Mouse (Mus musculus): ENCODE data around the gene Fam180a.

Gene Fam180a

GRCm38 (mm10) chr6:35313520-35313919 lies 12.4 kb downstream of the Fam180a start:
- DNase-seq (ENCODE audit: low spot score in 2 of 2) = no peak

DNA sequence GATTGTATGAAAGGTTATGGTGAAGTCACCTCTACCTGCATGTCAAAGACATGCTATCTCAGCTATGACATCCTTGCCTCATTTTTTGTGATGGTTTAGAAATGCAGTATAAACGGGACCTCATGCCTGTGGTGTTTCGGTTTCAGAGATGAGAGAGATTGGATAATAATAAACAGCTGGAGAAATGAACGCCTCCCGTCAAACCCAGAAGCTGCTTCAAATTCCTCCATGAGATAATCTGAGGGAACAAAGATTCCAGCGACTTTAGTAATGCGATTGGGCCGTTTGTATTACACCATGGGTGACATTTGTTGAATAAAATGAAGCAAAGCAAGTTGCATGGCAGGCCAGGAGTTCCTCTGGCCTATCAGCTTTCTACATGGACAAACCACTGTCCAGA lies 16.5 kb downstream of the Fam180a start:
- DNase-seq (ENCODE audit: low spot score in 2 of 2) = no peak

DNA sequence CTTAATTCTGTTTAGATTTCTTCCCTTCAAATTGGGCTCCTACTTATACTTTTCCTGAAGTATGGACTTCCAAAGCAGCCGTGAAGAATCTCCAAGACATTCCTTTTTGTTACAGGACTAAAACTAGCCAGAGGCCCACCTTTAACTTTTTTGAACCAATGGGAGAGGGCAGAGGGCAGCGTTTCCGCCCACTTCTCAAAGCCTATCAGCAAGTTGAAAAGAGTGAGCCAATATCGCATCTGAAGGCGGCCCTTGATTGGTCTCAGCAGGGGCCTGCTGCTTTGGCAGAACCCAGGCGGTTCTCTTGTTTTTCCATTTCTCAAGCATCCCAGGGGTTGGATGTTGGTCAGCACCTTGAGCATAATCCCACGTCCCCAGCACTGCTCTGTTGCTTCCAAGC lies 17.9 kb downstream of the Fam180a start, which contains the start of gene Slc13a4:
TSS of gene Slc13a4 (minus strand) at position 95 of the 400 bp plus-strand sequence.
- no peak for DNase-seq (ENCODE audit: low spot score in 2 of 2)

DNA sequence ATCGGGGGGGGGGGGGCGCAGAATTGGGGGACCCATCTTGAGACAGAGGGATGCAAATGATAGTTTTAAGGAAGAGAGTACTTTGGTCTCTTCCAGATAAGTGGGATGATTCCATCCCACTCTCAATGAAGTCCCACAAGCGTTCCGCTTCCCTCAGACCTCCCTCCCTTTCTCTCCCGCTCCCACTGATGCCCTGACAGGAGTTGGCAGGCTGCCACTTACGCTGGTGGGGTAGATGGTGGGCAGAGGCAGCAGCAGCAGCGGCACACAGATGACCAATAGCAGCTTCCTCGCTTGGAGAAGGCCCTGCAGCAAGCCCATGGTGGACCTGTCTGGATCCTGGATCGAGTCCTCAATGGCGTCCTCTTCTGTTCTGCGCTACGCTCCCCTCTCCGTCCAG lies 18.8 kb downstream of the Fam180a start:
- DNase-seq (ENCODE audit: low spot score in 2 of 2) = no peak

DNA sequence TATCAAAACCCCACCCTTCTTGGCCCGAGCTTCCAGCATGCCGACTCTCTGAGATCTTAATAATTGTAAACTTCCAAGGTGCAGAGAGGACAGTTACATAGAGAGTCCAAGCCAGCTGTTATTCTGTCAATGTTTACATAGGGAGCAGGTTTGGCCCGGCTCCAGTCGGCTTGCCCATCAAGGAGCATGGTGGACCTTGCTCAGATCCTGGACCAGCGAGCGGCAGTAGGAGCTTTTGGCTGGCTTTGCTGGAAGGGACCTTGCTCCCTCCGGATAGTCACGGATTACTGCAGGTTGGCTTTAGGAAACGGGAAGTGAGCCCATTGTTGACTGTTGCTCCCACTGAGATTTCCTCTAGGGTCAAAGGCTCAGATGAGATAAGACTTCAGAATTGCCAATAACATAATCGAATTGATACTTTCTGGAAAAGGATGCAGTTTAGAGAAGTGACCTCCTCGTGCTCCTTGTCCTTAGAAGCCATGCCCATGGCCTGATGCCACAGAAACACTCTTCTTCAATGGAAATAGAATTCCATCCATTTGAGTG lies 22.5 kb downstream of the Fam180a start:
- DNase-seq (ENCODE audit: low spot score in 2 of 2) = no peak

DNA sequence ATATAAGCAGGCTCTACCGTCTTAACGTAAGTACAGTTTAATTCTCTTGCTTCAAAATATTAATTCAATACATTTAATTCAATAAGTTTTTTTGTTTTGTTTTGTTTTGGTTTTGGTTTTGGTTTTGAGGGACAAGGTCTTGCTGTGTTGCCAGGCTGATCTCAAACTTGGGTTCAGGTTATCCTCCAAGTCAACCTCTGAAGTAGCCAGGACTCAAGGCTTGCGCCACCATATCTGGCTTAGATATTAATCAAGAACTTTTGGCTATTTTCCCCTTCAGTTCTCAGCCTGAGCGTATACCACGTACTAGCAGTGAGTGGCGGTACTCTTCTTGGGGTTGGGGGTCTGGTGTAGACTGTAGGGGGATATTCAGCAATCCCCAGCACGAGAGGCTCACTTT lies 23.4 kb downstream of the Fam180a start:
- no peak for DNase-seq (ENCODE audit: low spot score in 2 of 2)

GRCm38 (mm10) chr6:35298323-35298722 lies 27.6 kb downstream of the Fam180a start:
- no peak for DNase-seq (ENCODE audit: low spot score in 2 of 2)

GRCm38 (mm10) chr6:35297516-35298227 lies 28.3 kb downstream of the Fam180a start:
- DNase-seq (ENCODE audit: low spot score in 2 of 2) = no peak

DNA sequence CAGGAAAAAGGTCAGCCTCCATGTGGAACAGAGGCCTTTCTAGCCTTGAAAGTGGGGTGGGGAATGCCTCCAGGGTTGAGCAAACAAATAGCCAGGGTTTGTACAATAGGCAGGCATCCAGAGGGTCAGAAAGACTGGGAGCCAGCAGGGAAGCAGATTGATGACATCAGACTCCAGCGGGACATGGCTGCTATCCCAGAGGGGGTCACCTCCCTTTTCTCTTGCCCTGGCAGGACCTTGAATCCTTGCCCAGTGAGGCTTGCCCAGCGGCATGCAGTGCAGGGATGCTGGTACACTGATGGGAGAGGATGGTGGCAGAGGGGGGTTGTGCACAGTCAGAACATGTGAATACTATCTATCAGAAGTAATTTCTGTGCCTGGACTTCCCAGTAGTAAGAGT lies 28.9 kb downstream of the Fam180a start:
- DNase-seq (ENCODE audit: low spot score in 2 of 2) = peak in 1 of 2 experiments; percentile 22

DNA sequence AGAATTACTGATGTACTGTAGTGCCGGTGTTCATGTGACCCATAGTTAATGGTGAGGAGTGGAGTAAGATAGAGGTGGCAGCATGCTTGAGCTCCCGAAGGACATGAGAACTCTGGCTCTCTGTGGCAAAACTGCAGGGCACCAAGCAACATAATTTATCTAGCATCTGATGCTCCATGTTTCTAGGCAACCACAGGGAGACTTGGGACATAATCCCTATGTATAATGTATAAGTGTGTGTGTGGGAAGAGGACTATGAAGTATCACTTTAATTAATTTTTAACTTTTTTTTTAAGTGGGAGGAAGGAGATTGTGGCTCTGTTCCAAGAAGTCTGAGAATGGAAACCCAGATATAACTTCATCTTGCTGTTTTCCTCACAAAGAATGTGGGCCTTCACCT lies 31.0 kb downstream of the Fam180a start:
- peak in 1 of 2 experiments; percentile 22 for DNase-seq (ENCODE audit: low spot score in 2 of 2)

DNA sequence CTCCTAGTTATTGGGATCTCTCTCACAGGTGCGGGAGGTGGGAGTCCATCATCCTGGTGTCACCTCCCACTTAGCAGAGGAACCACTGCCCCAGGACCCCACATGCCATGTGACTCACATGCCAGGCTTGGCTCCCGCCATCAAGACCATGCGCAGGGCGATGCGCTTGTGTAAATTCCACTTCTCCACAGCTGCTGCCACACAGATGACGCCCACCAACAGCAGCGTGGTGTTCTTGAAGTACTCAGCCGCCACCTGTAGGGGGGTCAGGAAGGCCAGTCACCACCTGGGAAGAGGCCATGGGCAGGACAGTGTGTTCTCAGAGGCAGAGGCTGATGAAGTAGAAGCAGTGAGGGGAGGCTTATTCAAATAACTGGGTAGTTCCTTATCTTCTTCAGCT lies 36.3 kb downstream of the Fam180a start:
- DNase-seq (ENCODE audit: low spot score in 2 of 2) = no peak

DNA sequence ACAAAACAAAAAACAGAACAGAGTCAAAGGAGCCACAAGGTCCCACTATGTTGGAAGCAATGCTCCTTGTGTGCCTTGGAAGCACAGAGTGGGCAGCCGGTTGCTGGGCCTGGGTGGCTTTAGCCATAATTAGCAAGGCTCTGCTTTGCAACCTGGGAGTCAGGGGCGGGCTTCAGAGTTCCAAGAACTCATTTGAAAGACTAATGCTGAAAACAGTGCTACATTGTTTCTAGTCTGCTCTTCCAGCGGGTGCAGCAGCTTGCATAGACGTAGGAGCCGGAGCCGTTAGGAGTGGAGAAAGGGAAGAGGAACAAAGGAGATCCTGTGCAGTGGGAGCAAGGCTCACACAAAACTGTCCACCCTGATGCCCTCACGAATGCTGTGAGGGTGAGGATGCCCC lies 37.0 kb downstream of the Fam180a start:
- peak in 1 of 2 experiments; percentile 16 for DNase-seq (ENCODE audit: low spot score in 2 of 2)

GRCm38 (mm10) chr6:35288114-35288761 lies 37.7 kb downstream of the Fam180a start:
- DNase-seq (ENCODE audit: low spot score in 2 of 2) = peak; percentile 44 to 51

DNA sequence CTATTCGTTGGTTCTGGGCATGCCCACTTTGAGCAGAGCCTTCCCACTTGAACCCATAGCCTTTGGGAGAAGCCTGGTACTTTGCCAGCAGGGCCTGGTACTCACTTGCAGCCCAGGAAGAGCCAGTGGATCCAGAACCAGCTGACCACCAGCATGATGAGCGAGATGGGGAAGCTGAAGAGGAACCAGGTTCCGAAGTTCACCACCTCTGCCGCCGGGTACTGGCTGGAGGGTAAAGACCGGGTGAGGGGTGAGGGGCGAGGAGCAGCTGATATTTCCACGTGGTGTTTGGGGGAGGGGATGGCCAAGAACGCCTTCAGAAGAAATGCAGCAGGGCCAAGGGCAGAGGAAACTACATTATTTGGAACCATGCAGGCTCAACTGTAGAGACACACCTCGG lies 46.6 kb downstream of the Fam180a start:
- DNase-seq (ENCODE audit: low spot score in 2 of 2) = no peak

GRCm38 (mm10) chr6:35277903-35278587 lies 47.9 kb downstream of the Fam180a start:
- no peak for DNase-seq (ENCODE audit: low spot score in 2 of 2)

GRCm38 (mm10) chr6:35273391-35274082 lies 52.4 kb downstream of the Fam180a start:
- DNase-seq (ENCODE audit: low spot score in 2 of 2) = no peak

DNA sequence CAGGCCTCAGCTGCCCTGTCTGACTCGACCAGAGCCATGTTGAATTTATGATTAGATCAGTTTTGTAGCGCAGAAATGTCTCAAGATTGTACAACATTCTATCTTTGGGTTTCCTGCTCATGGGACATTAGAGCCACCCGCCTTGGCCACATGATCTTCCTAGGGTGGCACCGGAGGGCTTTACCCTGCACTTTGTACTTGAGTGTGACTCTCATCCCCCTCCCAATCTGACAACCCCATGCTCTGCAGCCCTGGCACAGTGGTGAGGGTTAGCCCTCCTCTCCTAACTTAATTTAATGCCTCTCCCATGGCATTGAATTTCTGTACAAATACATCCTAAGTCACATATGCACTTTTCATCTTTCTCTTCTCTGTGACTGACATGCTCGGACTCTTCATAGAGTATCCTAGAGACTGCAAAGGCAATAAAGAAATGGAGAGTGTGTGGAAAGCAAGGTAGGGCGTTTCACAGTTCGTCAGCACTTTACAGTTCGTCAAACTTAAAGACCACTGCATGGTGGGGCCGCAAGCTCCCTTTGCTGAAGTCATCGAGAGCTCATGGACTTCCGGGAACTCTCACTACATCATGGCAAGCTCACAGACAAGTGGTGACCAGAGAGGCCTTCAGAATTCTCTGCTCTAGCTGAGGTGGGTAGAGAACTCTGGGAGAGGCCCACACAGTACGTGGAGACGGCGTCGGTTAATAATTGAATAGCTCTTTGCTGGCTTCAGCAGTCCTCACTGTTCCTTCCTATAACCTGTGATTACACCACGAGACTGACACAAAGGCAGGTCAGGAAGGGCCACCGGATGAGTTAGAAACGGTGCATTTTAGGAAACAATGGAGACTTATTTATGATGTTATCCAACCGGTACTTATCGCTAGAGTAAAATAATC lies 53.8 kb downstream of the Fam180a start:
- DNase-seq (ENCODE audit: low spot score in 2 of 2) = no peak

GRCm38 (mm10) chr6:35271094-35271855 lies 54.7 kb downstream of the Fam180a start:
- DNase-seq (ENCODE audit: low spot score in 2 of 2) = no peak

- no peak for DNase-seq (ENCODE audit: low spot score in 2 of 2)
Measured at GRCm38 (mm10) chr6:35269643-35270042, 56.3 kb downstream of the Fam180a start.

- DNase-seq (ENCODE audit: low spot score in 2 of 2) = no peak
Measured at GRCm38 (mm10) chr6:35268711-35269110, 57.2 kb downstream of the Fam180a start.

All from right cerebral cortex, adult 2 months (tissue).